Mouse (Mus musculus): ENCODE data around the gene Ttll8. TPM values are rescaled to one million over a fixed set of nuclear protein-coding genes. Genes with fewer than 3 reads are reported as not detected.

The Ttll8 gene
- polyA plus RNA-seq, 1 experiment from 2014 or later: not detected

GRCm38 (mm10) chr15:88895891-88896290 is 58.3 kb downstream of the Ttll8 start:
- ATAC-seq (ENCODE audit: insufficient number of reproducible peaks, insufficient read depth, low FRiP score, low TSS enrichment, low read depth): no peak
- no peak overlapping the region for H3K4me3 ChIP-seq (replicated peaks)
- 83% methylated on average over 6 of the region's 6 CpGs for whole genome bisulfite sequencing

GRCm38 (mm10) chr15:88895119-88895518 is 59.1 kb downstream of the Ttll8 start:
- 63% methylated on average over 7 of the region's 7 CpGs for WGBS
- Histone ChIP-seq H3K36me3 (no peaks in the 10 kb centered on the region), H3K9me3 (no peaks in the 10 kb centered on the region), H3K4me1 (replicated peaks) (0 out of 2 replicates have a peak, but pooled peaks cover 5% of the 10 kb centered on the region), H3K27ac (no peak overlapping the region), H3K4me3 (replicated peaks) (no peak overlapping the region), H3K9ac (replicated peaks) (no peak overlapping the region), H3K4me2 (no peak overlapping the region), H3K27me3 (peaks cover 14% of the 10 kb centered on the region)
- no peak for ATAC-seq (ENCODE audit: insufficient number of reproducible peaks, insufficient read depth, low FRiP score, low TSS enrichment, low read depth)

More at GRCm38 (mm10) chr15:88895891-88896290, 58.3 kb downstream of the Ttll8 start:
- Histone ChIP-seq H3K36me3 (no peaks in the 10 kb centered on the region), H3K27ac (no peak overlapping the region), H3K9me3 (no peaks in the 10 kb centered on the region), H3K4me2 (no peak overlapping the region), H3K4me1 (replicated peaks) (0 out of 2 replicates have a peak, but pooled peaks cover 5% of the 10 kb centered on the region), H3K9ac (replicated peaks) (no peak overlapping the region), H3K27me3 (peaks cover 9% of the 10 kb centered on the region; the same call in 1 of the 2 replicates)

GRCm38 (mm10) chr15:88892876-88893275 is 61.3 kb downstream of the Ttll8 start:
- no peak overlapping the region for H3K4me3 ChIP-seq (replicated peaks)
- WGBS: 80% methylated on average over 5 of the region's 5 CpGs
- H3K4me2 ChIP-seq: no peak overlapping the region
- peaks cover 27% of the 10 kb centered on the region for H3K27me3 ChIP-seq
- ATAC-seq (ENCODE audit: insufficient number of reproducible peaks, insufficient read depth, low FRiP score, low TSS enrichment, low read depth): no peak
- H3K27ac ChIP-seq: no peak overlapping the region
- no peaks in the 10 kb centered on the region for H3K36me3 ChIP-seq
- H3K4me1 ChIP-seq (replicated peaks): 0 out of 2 replicates have a peak, but pooled peaks cover 5% of the 10 kb centered on the region
- no peaks in the 10 kb centered on the region for H3K9me3 ChIP-seq
- no peak overlapping the region for H3K9ac ChIP-seq (replicated peaks)

- WGBS: 84% methylated on average over 1 of the region's 1 CpGs
- no peak for ATAC-seq (ENCODE audit: insufficient number of reproducible peaks, insufficient read depth, low FRiP score, low TSS enrichment, low read depth)
- Histone ChIP-seq H3K4me2 (no peak overlapping the region), H3K27ac (no peak overlapping the region), H3K4me3 (replicated peaks) (no peak overlapping the region), H3K9ac (replicated peaks) (no peak overlapping the region), H3K27me3 (peaks cover 27% of the 10 kb centered on the region), H3K4me1 (replicated peaks) (0 out of 2 replicates have a peak, but pooled peaks cover 5% of the 10 kb centered on the region), H3K36me3 (no peaks in the 10 kb centered on the region), H3K9me3 (no peaks in the 10 kb centered on the region)
These were observed 62.0 kb downstream of the Ttll8 start for GRCm38 (mm10) chr15:88892252-88892651.

- Histone ChIP-seq H3K4me2 (peak overlapping the region; percentile 91; the same call in 1 of the 2 replicates), H3K4me3 (replicated peaks) (peak overlapping the region; percentile 50; the same call in 1 of the 2 replicates)
- 70% methylated on average over 8 of the region's 8 CpGs for WGBS
These were observed 62.6 kb downstream of the Ttll8 start for GRCm38 (mm10) chr15:88891676-88892040.

GRCm38 (mm10) chr15:88890751-88891675 is 63.2 kb downstream of the Ttll8 start:
- 3% methylated on average over 36 of the region's 41 CpGs for WGBS

More at GRCm38 (mm10) chr15:88891676-88892040, 62.6 kb downstream of the Ttll8 start:
- Histone ChIP-seq H3K9me3 (no peaks in the 10 kb centered on the region), H3K27ac (no peak overlapping the region), H3K36me3 (no peaks in the 10 kb centered on the region), H3K4me1 (replicated peaks) (0 out of 2 replicates have a peak, but pooled peaks cover 5% of the 10 kb centered on the region), H3K27me3 (peaks cover 27% of the 10 kb centered on the region), H3K9ac (replicated peaks) (no peak overlapping the region)
- no peak for ATAC-seq (ENCODE audit: insufficient number of reproducible peaks, insufficient read depth, low FRiP score, low TSS enrichment, low read depth)

GRCm38 (mm10) chr15:88889994-88890393 is 64.2 kb downstream of the Ttll8 start:
- no peaks in the 10 kb centered on the region for H3K9me3 ChIP-seq
- no peak overlapping the region for H3K27ac ChIP-seq
- 0 out of 2 replicates have a peak, but pooled peaks cover 5% of the 10 kb centered on the region for H3K4me1 ChIP-seq (replicated peaks)
- no peak overlapping the region for H3K9ac ChIP-seq (replicated peaks)
- H3K27me3 ChIP-seq: peaks cover 27% of the 10 kb centered on the region
- no peaks in the 10 kb centered on the region for H3K36me3 ChIP-seq
- ATAC-seq (ENCODE audit: insufficient number of reproducible peaks, insufficient read depth, low FRiP score, low TSS enrichment, low read depth): no peak
- H3K4me2 ChIP-seq: peak overlapping the region; percentile 91
- 82% methylated on average over 3 of the region's 3 CpGs for WGBS
- H3K4me3 ChIP-seq (replicated peaks): peak overlapping the region; percentile 50; the same call in 1 of the 2 replicates

More at GRCm38 (mm10) chr15:88890751-88891675, 63.2 kb downstream of the Ttll8 start:
- ATAC-seq (ENCODE audit: insufficient number of reproducible peaks, insufficient read depth, low FRiP score, low TSS enrichment, low read depth): peak; percentile 89
- no peaks in the 10 kb centered on the region for H3K36me3 ChIP-seq
- H3K27me3 ChIP-seq: peaks cover 27% of the 10 kb centered on the region
- no peaks in the 10 kb centered on the region for H3K9me3 ChIP-seq
- peak overlapping the region; percentile 63 for H3K9ac ChIP-seq (replicated peaks)
- H3K4me2 ChIP-seq: peak overlapping the region; percentile 91
- no peak overlapping the region for H3K27ac ChIP-seq
- 0 out of 2 replicates have a peak, but pooled peaks cover 5% of the 10 kb centered on the region for H3K4me1 ChIP-seq (replicated peaks)
- H3K4me3 ChIP-seq (replicated peaks): peak overlapping the region; percentile 50

GRCm38 (mm10) chr15:88889032-88889431 is 65.2 kb downstream of the Ttll8 start:
- H3K27me3 ChIP-seq: peaks cover 27% of the 10 kb centered on the region
- WGBS: 80% methylated on average over 3 of the region's 3 CpGs
- H3K27ac ChIP-seq: no peak overlapping the region
- no peak overlapping the region for H3K9ac ChIP-seq (replicated peaks)
- H3K36me3 ChIP-seq: no peaks in the 10 kb centered on the region
- H3K9me3 ChIP-seq: no peaks in the 10 kb centered on the region
- H3K4me2 ChIP-seq: no peak overlapping the region
- H3K4me3 ChIP-seq (replicated peaks): no peak overlapping the region
- no peak for ATAC-seq (ENCODE audit: insufficient number of reproducible peaks, insufficient read depth, low FRiP score, low TSS enrichment, low read depth)
- 0 out of 2 replicates have a peak, but pooled peaks cover 5% of the 10 kb centered on the region for H3K4me1 ChIP-seq (replicated peaks)

GRCm38 (mm10) chr15:88885376-88885775 is 68.8 kb downstream of the Ttll8 start:
- Histone ChIP-seq H3K4me3 (replicated peaks) (no peak overlapping the region), H3K4me2 (no peak overlapping the region), H3K27ac (no peak overlapping the region), H3K9me3 (no peaks in the 10 kb centered on the region), H3K4me1 (replicated peaks) (peaks cover 7% of the 10 kb centered on the region; the same call in 1 of the 2 replicates), H3K27me3 (peaks cover 18% of the 10 kb centered on the region), H3K36me3 (no peaks in the 10 kb centered on the region), H3K9ac (replicated peaks) (no peak overlapping the region)
- no peak for ATAC-seq (ENCODE audit: insufficient number of reproducible peaks, insufficient read depth, low FRiP score, low TSS enrichment, low read depth)
- WGBS: 82% methylated on average over 6 of the region's 6 CpGs

GRCm38 (mm10) chr15:88883342-88883741 is 70.9 kb downstream of the Ttll8 start:
- H3K4me2 ChIP-seq: no peak overlapping the region
- H3K9ac ChIP-seq (replicated peaks): no peak overlapping the region
- H3K4me3 ChIP-seq (replicated peaks): no peak overlapping the region
- no peaks in the 10 kb centered on the region for H3K36me3 ChIP-seq
- H3K27ac ChIP-seq: no peak overlapping the region
- peaks cover 7% of the 10 kb centered on the region; the same call in 1 of the 2 replicates for H3K4me1 ChIP-seq (replicated peaks)
- no peak for ATAC-seq (ENCODE audit: insufficient number of reproducible peaks, insufficient read depth, low FRiP score, low TSS enrichment, low read depth)
- peaks cover 4% of the 10 kb centered on the region; the same call in 1 of the 2 replicates for H3K27me3 ChIP-seq
- H3K9me3 ChIP-seq: no peaks in the 10 kb centered on the region
- 85% methylated on average over 9 of the region's 9 CpGs for WGBS

- WGBS: 62% methylated on average over 4 of the region's 4 CpGs
- Histone ChIP-seq H3K4me3 (replicated peaks) (no peak overlapping the region), H3K9me3 (no peaks in the 10 kb centered on the region), H3K36me3 (no peaks in the 10 kb centered on the region), H3K27ac (no peak overlapping the region), H3K4me2 (no peak overlapping the region), H3K4me1 (replicated peaks) (peaks cover 7% of the 10 kb centered on the region; the same call in 1 of the 2 replicates), H3K9ac (replicated peaks) (no peak overlapping the region), H3K27me3 (peaks cover 4% of the 10 kb centered on the region; the same call in 1 of the 2 replicates)
- ATAC-seq (ENCODE audit: insufficient number of reproducible peaks, insufficient read depth, low FRiP score, low TSS enrichment, low read depth): no peak
These were observed 71.4 kb downstream of the Ttll8 start for GRCm38 (mm10) chr15:88882851-88883250.
